Mouse (Mus musculus) CH12.LX (cell line): Measurements from ENCODE around the gene Sv2c.

Source experiments
- CTCF ChIP-seq, 2 experiments: IDR thresholded peaks in 1 of 2; conservative IDR thresholded peaks in 1 of 2; 2 replicates each; pipeline ENCODE4 v1.5.1; 2011 to 2012; ENCODE audit warnings: low read depth in 2 of 2, low read length in 2 of 2, improper control_type of control experiment in 1 of 2, inconsistent platforms in 1 of 2, mild to moderate bottlenecking in 1 of 2, moderate library complexity in 1 of 2
- ELF1 ChIP-seq: IDR thresholded peaks from 2 replicates; pipeline ENCODE4 v1.6.1; 2014; ENCODE audit warnings: low read depth, mild to moderate bottlenecking, inconsistent platforms, low read length, improper control_type of control experiment
- EP300 ChIP-seq: IDR thresholded peaks from 2 replicates; pipeline ENCODE4 v1.6.1; 2011; ENCODE audit warnings: low read length, improper control_type of control experiment
- ETS1 ChIP-seq: conservative IDR thresholded peaks from 2 replicates; pipeline ENCODE4 v1.6.1; 2012; ENCODE audit warnings: low read depth, mild to moderate bottlenecking, inconsistent platforms, low read length, improper control_type of control experiment, moderate library complexity
- GABPA ChIP-seq: IDR thresholded peaks from 2 replicates; pipeline ENCODE4 v1.6.1; 2012; ENCODE audit warnings: low read depth, low read length, improper control_type of control experiment, inconsistent platforms; ENCODE audit not compliant: insufficient replicate concordance
- MAFK ChIP-seq: IDR thresholded peaks from 2 replicates; pipeline ENCODE4 v1.6.1; 2011; ENCODE audit warnings: low read length, improper control_type of control experiment; ENCODE audit not compliant: insufficient replicate concordance
- MEF2A ChIP-seq: IDR thresholded peaks from 2 replicates; pipeline ENCODE4 v1.6.1; 2014; ENCODE audit warnings: low read depth, mild to moderate bottlenecking, inconsistent platforms, low read length, improper control_type of control experiment, borderline replicate concordance
- MYC ChIP-seq: IDR thresholded peaks from 2 replicates; pipeline ENCODE4 v1.6.1; 2011; ENCODE audit warnings: low read depth, mild to moderate bottlenecking, improper control_type of control experiment, low read length
- POLR2A ChIP-seq: IDR thresholded peaks from 2 replicates; pipeline ENCODE4 v1.6.1; 2011; ENCODE audit warnings: low read depth, mild to moderate bottlenecking, improper control_type of control experiment, low read length
- RAD21 ChIP-seq: IDR thresholded peaks from 2 replicates; pipeline ENCODE4 v1.6.1; 2011; ENCODE audit warnings: low read depth, mild to moderate bottlenecking, low read length, improper control_type of control experiment, moderate library complexity
- SIN3A ChIP-seq: IDR thresholded peaks from 2 replicates; pipeline ENCODE4 v1.6.1; 2012; ENCODE audit warnings: low read length, improper control_type of control experiment, inconsistent platforms
- UBTF ChIP-seq: IDR thresholded peaks from 2 replicates; pipeline ENCODE4 v1.6.1; 2012; ENCODE audit warnings: low read depth, mild to moderate bottlenecking, inconsistent platforms, low read length, improper control_type of control experiment, moderate library complexity
- ZKSCAN1 ChIP-seq: IDR thresholded peaks from 2 replicates; pipeline ENCODE4 v1.6.1; 2012; ENCODE audit warnings: low read depth, inconsistent platforms, low read length, improper control_type of control experiment, borderline replicate concordance

DNA sequence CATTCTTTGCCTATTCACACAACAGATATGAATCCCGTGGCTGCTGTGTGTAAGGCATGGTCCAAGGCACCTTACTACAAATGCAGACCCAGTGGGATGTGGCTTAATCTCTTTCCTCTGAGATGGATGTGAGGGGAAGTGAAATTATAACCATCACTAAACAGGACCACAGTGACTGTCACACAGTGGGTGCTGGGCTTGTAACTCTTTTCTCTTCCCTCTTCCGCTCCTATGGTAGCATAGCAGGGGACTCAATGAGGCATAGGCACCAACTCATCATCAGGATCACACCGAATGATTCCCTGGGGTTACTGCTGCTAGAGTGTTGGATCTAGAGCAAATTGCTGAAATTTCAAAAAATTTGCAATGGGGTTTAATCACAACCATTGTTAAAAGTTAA is 188.5 kb downstream of the Sv2c start:
- TF ChIP-seq CTCF (conservative IDR thresholded peaks at IDR 0.05 in 1 of 2, IDR thresholded peaks at IDR 0.05 in 1 of 2; ENCODE audit: low read depth in 2 of 2, low read length in 2 of 2) (no peak), POLR2A (no peak), ETS1 (no peak), ELF1 (no peak), GABPA (no peak), EP300 (no peak), UBTF (no peak), MEF2A (no peak), SIN3A (no peak), MYC (no peak), RAD21 (no peak), MAFK (no peak), ZKSCAN1 (no peak)
